Comparison of ENCODE assay signal across 8 mouse cellular contexts in the genomic region with DNA sequence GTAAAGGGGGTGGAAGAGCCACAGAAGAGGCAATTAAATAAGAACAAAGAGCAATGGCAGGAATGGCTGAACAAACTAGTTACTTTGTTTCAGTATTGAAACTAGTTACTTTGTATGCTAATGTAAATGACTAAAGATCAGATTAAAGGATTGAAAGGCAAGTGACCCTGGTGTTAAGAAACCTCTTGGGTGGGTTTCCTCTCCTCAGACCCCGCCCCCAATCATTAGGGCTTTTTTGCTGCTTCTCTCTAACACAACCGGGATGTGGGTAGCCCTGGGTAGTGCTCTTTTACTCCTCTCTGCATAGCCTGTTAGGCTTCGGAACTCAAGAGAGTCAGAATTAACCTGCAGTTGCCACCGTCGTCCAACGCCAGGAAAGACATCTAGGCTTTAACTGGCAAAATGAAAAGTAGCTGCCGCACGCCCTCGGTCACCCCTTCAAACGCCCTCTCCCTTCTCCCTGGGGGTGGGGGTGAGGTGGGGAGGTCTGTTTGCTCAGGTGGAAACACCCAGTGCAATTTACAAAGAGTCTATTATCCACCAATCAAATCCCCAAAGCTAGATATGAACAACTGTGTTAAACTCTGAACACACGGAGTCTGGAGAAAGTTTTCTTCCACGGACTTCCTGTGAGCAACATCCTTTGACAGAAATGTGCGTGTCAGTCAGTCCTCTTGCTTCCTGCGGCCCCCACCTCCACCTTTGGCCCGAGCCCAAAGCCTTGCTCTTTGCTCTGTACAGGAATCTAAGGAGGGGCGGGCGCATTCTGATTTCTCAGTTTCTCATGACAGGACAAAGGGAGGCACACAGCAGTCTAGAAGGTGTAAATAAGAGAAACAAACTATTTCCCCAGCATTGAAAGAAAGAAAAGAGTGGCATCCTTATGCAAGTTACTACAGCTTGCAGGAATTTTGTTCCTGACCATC. TPM values are rescaled to one million over a fixed set of nuclear protein-coding genes. Genes with fewer than 3 reads are reported as not detected.
DNase-seq lines count a peak whose midpoint lies in the region; ATAC-seq and TF ChIP-seq lines count a peak whose summit lies in the region.

No protein-coding gene starts in this region.

- 0 out of 2 replicates have a peak, but pooled peaks have one; percentile 46 for ATAC-seq in erythroblast, adult 5-6 weeks (replicated peaks; ENCODE audit: low FRiP score, poor library complexity, severe bottlenecking)

- TF ChIP-seq CTCF in ES-Bruce4 (IDR thresholded peaks at IDR 0.05; ENCODE audit: low read depth, low read length) = no peak

- H3K9ac ChIP-seq in ES-Bruce4 (ENCODE audit: low read depth, poor library complexity, severe bottlenecking) = peak overlapping the region; percentile 25

- H3K9me3 ChIP-seq in ES-Bruce4 (replicated peaks; ENCODE audit: control insufficient read depth, insufficient read depth, low read length, poor library complexity, severe bottlenecking) = no peaks in the 10 kb centered on the region
- no peaks in the 10 kb centered on the region for H3K9me3 ChIP-seq in megakaryocyte, embryonic 14.5 days

- peaks cover 2% of the 10 kb centered on the region for H3K4me1 ChIP-seq in ES-Bruce4 (ENCODE audit: control insufficient read depth, insufficient read depth, low read length)
- H3K4me1 ChIP-seq in megakaryocyte, embryonic 14.5 days = peaks cover 28% of the 10 kb centered on the region

- TF ChIP-seq POLR2A in ES-Bruce4 (IDR thresholded peaks at IDR 0.05; ENCODE audit: insufficient read depth, low read length) = no peak

- H3K4me3 ChIP-seq in ES-Bruce4 (ENCODE audit: low read depth, low read length) = peak overlapping the region; percentile 41
- peak overlapping the region; percentile 92 for H3K4me3 ChIP-seq in megakaryocyte, embryonic 14.5 days (replicated peaks)

- H3K36me3 ChIP-seq in ES-Bruce4 (ENCODE audit: control insufficient read depth, insufficient read depth, low read length, poor library complexity, severe bottlenecking) = no peaks in the 10 kb centered on the region
- H3K36me3 ChIP-seq in megakaryocyte, embryonic 14.5 days (replicated peaks; ENCODE audit: low read length) = peaks cover 19% of the 10 kb centered on the region

- peak overlapping the region; percentile 55 for H3K27ac ChIP-seq in ES-Bruce4 (ENCODE audit: insufficient read depth, low read length)

- DNase-seq in adrenal gland, adult 8-10 months = peak; percentile 70
- peak; percentile 68 for DNase-seq in heart, postnatal 10 days
- peak; percentile 91 to 93 for DNase-seq in kidney, postnatal 25 days
- DNase-seq in spleen, postnatal 4 days (ENCODE audit: low spot score in 2 of 2) = peak; percentile 29 to 66
- DNase-seq in left cerebral cortex, adult 18-20 months (ENCODE audit: low spot score in 2 of 2) = no peak

- no peaks in the 10 kb centered on the region for H3K27me3 ChIP-seq in ES-Bruce4 (ENCODE audit: control insufficient read depth, insufficient read depth, low read length, poor library complexity, severe bottlenecking)
- H3K27me3 ChIP-seq in megakaryocyte, embryonic 14.5 days (replicated peaks) = no peaks in the 10 kb centered on the region

- no peak for TF ChIP-seq EP300 in ES-Bruce4 (IDR thresholded peaks at IDR 0.05; ENCODE audit: insufficient read depth, low read depth, low read length)

- intact Hi-C loops in heart, postnatal 10 days (cut with DNase I) = loop anchor here (1.0 kb wide), 1 partner anchor 31 kb away; a partner anchor contains a TSS

RNA-seq across cellular contexts. Expression of a gene that starts 0.9 kb away (rescaled TPM):
- polyA plus RNA-seq in ES-Bruce4 (2011; ENCODE audit: insufficient read depth, insufficient read length, low read depth, missing spikeins) = 43.6 and 45.1 TPM in 2 replicates
- 10 to 100 TPM; 34.0 to 40.5 (median 37.5) TPM for total RNA-seq in adrenal gland, adult 8-10 months (2022)
- total RNA-seq in erythroblast, adult 5-6 weeks (2015; ENCODE audit: low replicate concordance) = 13.8 and 18.6 TPM in 2 replicates
- 7.4 and 10.6 TPM in 2 replicates for total RNA-seq in erythroblast, adult 5-6 weeks (2017; ENCODE audit: low replicate concordance)
- total RNA-seq in heart, postnatal 10 days (2021) = 10 to 100 TPM in 1 of 2 experiments, 1 to 10 TPM in 1; 7.7 to 10.2 TPM
- 1.7 and 2.8 TPM in 2 replicates for polyA plus RNA-seq in megakaryocyte, embryonic 14.5 days (2012; ENCODE audit: insufficient read depth, low replicate concordance)
- 1 to 10 TPM; 4.0 to 4.4 TPM for total RNA-seq in left cerebral cortex, adult 18-20 months (2021)

RNA-seq across cellular contexts. Expression of a gene that starts 30.6 kb away (rescaled TPM):
- 4.4 and 4.5 TPM in 2 replicates for polyA plus RNA-seq in ES-Bruce4 (2011; ENCODE audit: insufficient read depth, insufficient read length, low read depth, missing spikeins)
- total RNA-seq in adrenal gland, adult 8-10 months (2022) = 10 to 100 TPM; 39.1 to 77.7 (median 55.6) TPM
- 2.5 TPM in 1 of 2 replicates, not detected in the other for total RNA-seq in erythroblast, adult 5-6 weeks (2015; ENCODE audit: low replicate concordance)
- total RNA-seq in erythroblast, adult 5-6 weeks (2017; ENCODE audit: low replicate concordance) = 4.2 and 4.4 TPM in 2 replicates
- 10 to 100 TPM; 34.2 to 34.7 TPM for total RNA-seq in heart, postnatal 10 days (2021)
- polyA plus RNA-seq in megakaryocyte, embryonic 14.5 days (2012; ENCODE audit: insufficient read depth, low replicate concordance) = 8.2 and 42.4 TPM in 2 replicates
- total RNA-seq in left cerebral cortex, adult 18-20 months (2021) = 10 to 100 TPM; 12.6 to 13.6 TPM

RNA-seq across cellular contexts. Expression of a gene that starts 30.9 kb away (rescaled TPM):
- 62.2 and 66.3 TPM in 2 replicates for polyA plus RNA-seq in ES-Bruce4 (2011; ENCODE audit: insufficient read depth, insufficient read length, low read depth, missing spikeins)
- 10 to 100 TPM; 29.0 to 30.4 (median 29.9) TPM for total RNA-seq in adrenal gland, adult 8-10 months (2022)
- 10.0 and 12.3 TPM in 2 replicates for total RNA-seq in erythroblast, adult 5-6 weeks (2015; ENCODE audit: low replicate concordance)
- 11.0 and 14.8 TPM in 2 replicates for total RNA-seq in erythroblast, adult 5-6 weeks (2017; ENCODE audit: low replicate concordance)
- 10 to 100 TPM; 15.7 to 18.1 TPM for total RNA-seq in heart, postnatal 10 days (2021)
- polyA plus RNA-seq in megakaryocyte, embryonic 14.5 days (2012; ENCODE audit: insufficient read depth, low replicate concordance) = 2.9 and 3.7 TPM in 2 replicates
- 10 to 100 TPM; 20.2 to 21.6 TPM for total RNA-seq in left cerebral cortex, adult 18-20 months (2021)

RNA-seq across cellular contexts. Expression of a gene that starts 40.5 kb away (rescaled TPM):
- polyA plus RNA-seq in ES-Bruce4 (2011; ENCODE audit: insufficient read depth, insufficient read length, low read depth, missing spikeins) = 151 and 188 TPM in 2 replicates
- total RNA-seq in adrenal gland, adult 8-10 months (2022) = 100 to 1,000 TPM; 151 to 218 (median 179) TPM
- total RNA-seq in erythroblast, adult 5-6 weeks (2015; ENCODE audit: low replicate concordance) = 24.5 and 32.1 TPM in 2 replicates
- total RNA-seq in erythroblast, adult 5-6 weeks (2017; ENCODE audit: low replicate concordance) = 5.6 and 31.8 TPM in 2 replicates
- total RNA-seq in heart, postnatal 10 days (2021) = 100 to 1,000 TPM; 450 to 461 TPM
- polyA plus RNA-seq in megakaryocyte, embryonic 14.5 days (2012; ENCODE audit: insufficient read depth, low replicate concordance) = 44.4 and 297 TPM in 2 replicates
- 100 to 1,000 TPM; 180 to 195 TPM for total RNA-seq in left cerebral cortex, adult 18-20 months (2021)

Comparison
In these comparisons a context has a peak if more than half of its experiments do, and no peak if none do; other contexts are left out.
1. DNase-seq: peak in adrenal gland, adult 8-10 months (single experiment), heart, postnatal 10 days (2 of 2), kidney, postnatal 25 days (2 of 2) and spleen, postnatal 4 days (2 of 2); none in left cerebral cortex, adult 18-20 months (0 of 2).